Comparison of ENCODE assay signal across 7 mouse cellular contexts in the genomic region with DNA sequence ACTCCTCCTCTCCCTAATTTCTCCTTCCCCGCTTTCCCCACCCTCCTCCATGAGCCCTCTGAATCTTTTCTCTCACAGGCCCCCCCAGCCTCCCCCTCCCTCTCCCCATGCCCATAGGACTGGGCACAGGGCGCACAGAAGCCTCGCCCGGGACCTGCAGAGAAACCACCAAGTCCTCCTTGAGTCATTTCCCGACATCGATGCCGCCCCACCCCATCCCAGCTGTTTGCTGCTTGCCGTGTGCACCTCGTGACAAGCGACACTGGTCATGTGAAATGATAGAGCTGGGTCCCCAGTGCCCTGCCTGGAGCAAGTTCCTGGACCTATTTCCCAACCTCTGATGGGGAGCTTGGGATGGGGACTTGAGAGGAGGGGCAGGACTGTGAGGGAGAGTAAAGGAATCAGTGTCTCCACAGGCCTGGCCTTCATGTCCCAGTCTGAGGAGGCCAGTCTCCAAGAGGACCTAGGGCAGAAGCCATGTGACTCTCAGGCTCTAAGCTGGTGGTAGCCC. TPM values are rescaled to one million over a fixed set of nuclear protein-coding genes. Genes with fewer than 3 reads are reported as not detected.
DNase-seq lines count a peak whose midpoint lies in the region; ATAC-seq lines count a peak whose summit lies in the region.

No protein-coding gene starts in this region.

- H3K36me3 ChIP-seq in forebrain, embryonic 16.5 days (ENCODE audit: control insufficient read depth, insufficient read depth) = no peaks in the 10 kb centered on the region
- peaks cover 16% of the 10 kb centered on the region for H3K36me3 ChIP-seq in hindbrain, embryonic 10.5 days
- H3K36me3 ChIP-seq in lung, embryonic 15.5 days = no peaks in the 10 kb centered on the region; the same call in 1 of the 2 replicates
- H3K36me3 ChIP-seq in neural tube, embryonic 12.5 days = no peaks in the 10 kb centered on the region

- no peaks in the 10 kb centered on the region for H3K9me3 ChIP-seq in forebrain, embryonic 16.5 days (ENCODE audit: control insufficient read depth, low read length)
- no peaks in the 10 kb centered on the region; the same call in 1 of the 2 replicates for H3K9me3 ChIP-seq in hindbrain, embryonic 10.5 days
- H3K9me3 ChIP-seq in lung, embryonic 15.5 days = no peaks in the 10 kb centered on the region
- no peaks in the 10 kb centered on the region for H3K9me3 ChIP-seq in neural tube, embryonic 12.5 days

- no peak overlapping the region for H3K27ac ChIP-seq in forebrain, embryonic 16.5 days (ENCODE audit: low read length)
- peak overlapping the region; percentile 85 for H3K27ac ChIP-seq in hindbrain, embryonic 10.5 days
- H3K27ac ChIP-seq in lung, embryonic 15.5 days = peak overlapping the region; percentile 77
- H3K27ac ChIP-seq in neural tube, embryonic 12.5 days = 0 out of 2 replicates have a peak overlapping the region, but pooled peaks have one; percentile 17

- 0 out of 2 replicates have a peak overlapping the region, but pooled peaks have one; percentile 12 for H3K9ac ChIP-seq in forebrain, embryonic 16.5 days (replicated peaks; ENCODE audit: low read depth, low read length)
- H3K9ac ChIP-seq in lung, embryonic 15.5 days = no peak overlapping the region
- no peak overlapping the region for H3K9ac ChIP-seq in neural tube, embryonic 12.5 days

- no peaks in the 10 kb centered on the region for H3K27me3 ChIP-seq in forebrain, embryonic 16.5 days (replicated peaks; ENCODE audit: control insufficient read depth, insufficient read depth, low read length)
- no peaks in the 10 kb centered on the region for H3K27me3 ChIP-seq in hindbrain, embryonic 10.5 days (ENCODE audit: insufficient read depth, poor library complexity, severe bottlenecking)
- no peaks in the 10 kb centered on the region for H3K27me3 ChIP-seq in lung, embryonic 15.5 days
- no peaks in the 10 kb centered on the region for H3K27me3 ChIP-seq in neural tube, embryonic 12.5 days (replicated peaks)

- WGBS in forebrain, embryonic 16.5 days = 26% methylated on average over 10 of the region's 10 CpGs
- 68% methylated on average over 10 of the region's 10 CpGs for WGBS in hindbrain, embryonic 10.5 days
- 47% methylated on average over 10 of the region's 10 CpGs for WGBS in lung, embryonic 15.5 days
- 63% methylated on average over 10 of the region's 10 CpGs for WGBS in neural tube, embryonic 12.5 days

- peak; percentile 75 for DNase-seq in CD4-positive helper T cell, adult 2 months (ENCODE audit: low read depth, low spot score)
- DNase-seq in T-cell, adult 2 months (ENCODE audit: low spot score) = peak; percentile 64
- DNase-seq in hindbrain, embryonic 10.5 days (ENCODE audit: low spot score) = peak; percentile 33

- no peak overlapping the region; the same call in 1 of the 2 replicates for H3K4me2 ChIP-seq in forebrain, embryonic 16.5 days (ENCODE audit: low read length)
- no peak overlapping the region for H3K4me2 ChIP-seq in lung, embryonic 15.5 days
- H3K4me2 ChIP-seq in neural tube, embryonic 12.5 days (replicated peaks) = no peak overlapping the region

- H3K4me1 ChIP-seq in forebrain, embryonic 16.5 days (replicated peaks; ENCODE audit: control insufficient read depth, insufficient read depth, low read length) = peaks cover 30% of the 10 kb centered on the region
- peaks cover 44% of the 10 kb centered on the region for H3K4me1 ChIP-seq in hindbrain, embryonic 10.5 days (replicated peaks)
- peaks cover 51% of the 10 kb centered on the region for H3K4me1 ChIP-seq in lung, embryonic 15.5 days
- H3K4me1 ChIP-seq in neural tube, embryonic 12.5 days = peaks cover 30% of the 10 kb centered on the region

- H3K4me3 ChIP-seq in forebrain, embryonic 16.5 days (replicated peaks; ENCODE audit: low read length) = no peak overlapping the region
- no peak overlapping the region for H3K4me3 ChIP-seq in hindbrain, embryonic 10.5 days
- no peak overlapping the region for H3K4me3 ChIP-seq in lung, embryonic 15.5 days
- no peak overlapping the region for H3K4me3 ChIP-seq in neural tube, embryonic 12.5 days

- ATAC-seq in forebrain, embryonic 16.5 days = peak; percentile 41
- no peak for ATAC-seq in lung, embryonic 15.5 days (ENCODE audit: borderline replicate concordance, extremely low read depth, low FRiP score, low TSS enrichment)
- ATAC-seq in neural tube, embryonic 12.5 days (ENCODE audit: low FRiP score, low read depth) = peak; percentile 70
- ATAC-seq in erythroid progenitor cell, adult 5-6 weeks (replicated peaks; ENCODE audit: low FRiP score, poor library complexity, severe bottlenecking) = no peak

RNA-seq across cellular contexts. Expression of a gene that starts 53.4 kb away (rescaled TPM):
- polyA plus RNA-seq in forebrain, embryonic 16.5 days (2015; fragmentation: Nextera tagmentation; extraction: Ambion mirVana) = 26.8 and 27.1 TPM in 2 replicates
- 28.8 and 31.8 TPM in 2 replicates for polyA plus RNA-seq in hindbrain, embryonic 10.5 days (2016; fragmentation: Nextera tagmentation; extraction: Ambion mirVana)
- polyA plus RNA-seq in lung, embryonic 15.5 days (2015; fragmentation: Nextera tagmentation; extraction: Ambion mirVana) = 42.8 and 45.6 TPM in 2 replicates
- polyA plus RNA-seq in neural tube, embryonic 12.5 days (2016; fragmentation: Nextera tagmentation; extraction: Ambion mirVana) = 29.1 and 30.4 TPM in 2 replicates
- 6.5 and 9.6 TPM in 2 replicates for total RNA-seq in erythroid progenitor cell, adult 5-6 weeks (2015; ENCODE audit: low replicate concordance)
- 12.2 and 13.4 TPM in 2 replicates for total RNA-seq in erythroid progenitor cell, adult 5-6 weeks (2017; ENCODE audit: low replicate concordance)

Comparison
In these comparisons a context has a peak if more than half of its experiments do, and no peak if none do; other contexts are left out.
1. ATAC-seq: peak in forebrain, embryonic 16.5 days (single experiment) and neural tube, embryonic 12.5 days (single experiment); none in lung, embryonic 15.5 days (single experiment) and erythroid progenitor cell, adult 5-6 weeks (single experiment).
2. Peak in every context shown above with its lines, with median percentiles within 50 percentile points of each other: DNase-seq.